Mouse (Mus musculus): ENCODE measurements around the gene Zfp345.
"Not testable (repeated sequence)": the region's sequence is repeated elsewhere in the genome, so short reads cannot be mapped to it uniquely, and the experiment has no call there.

The Zfp345 gene

GRCm38 (mm10) chr2:150484939-150485778, at the start of gene Zfp345:
Zfp345 (minus strand) TSS chr2:150485091.
- DNase-seq: not testable (repeated sequence)

DNA sequence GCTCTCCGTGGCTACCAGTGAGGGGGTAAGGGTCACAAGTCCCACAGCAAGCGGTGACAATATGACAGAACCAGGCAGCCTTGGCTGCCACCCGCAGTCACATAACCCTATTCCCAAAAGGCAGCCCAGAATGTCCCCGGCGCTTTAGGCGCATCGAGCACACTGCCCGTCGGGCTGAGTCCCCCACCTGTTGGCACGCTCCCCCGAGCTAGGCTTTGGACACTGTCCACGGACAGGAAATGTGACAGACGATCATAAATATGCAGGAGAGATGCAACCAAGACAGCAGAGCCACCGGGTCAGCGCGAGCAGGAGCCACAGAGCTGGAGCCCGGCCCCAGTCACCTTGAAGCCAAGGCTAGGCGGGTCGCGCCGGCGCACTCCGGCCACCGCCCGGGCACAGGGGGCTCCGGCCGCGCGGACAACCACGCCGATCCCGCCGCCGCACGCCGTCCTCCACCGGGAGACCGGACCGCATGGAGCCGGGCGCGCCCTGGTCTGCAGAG, 40.9 kb upstream of the Zfp345 start:
- DNase-seq: no peak

DNA sequence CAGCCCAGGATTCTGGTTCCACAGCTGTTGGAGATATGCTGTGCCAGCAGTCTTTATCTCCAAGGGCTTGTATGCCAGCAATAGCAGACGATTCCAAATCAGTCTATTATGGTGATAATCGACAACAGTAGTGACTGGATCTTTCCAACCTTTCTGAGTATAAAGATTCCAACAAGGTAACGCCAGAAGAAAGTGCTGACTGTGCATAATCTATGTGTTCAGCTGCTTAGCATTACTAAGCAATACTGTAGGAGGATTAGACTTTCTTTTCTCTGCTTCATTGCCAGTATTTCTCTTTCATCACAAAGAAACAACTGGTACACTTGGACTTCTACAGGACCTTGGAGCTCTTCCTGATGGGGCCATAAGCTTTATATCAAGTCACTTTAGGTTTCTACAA, 27.9 kb upstream of the Zfp345 start:
- no peak for DNase-seq

DNA sequence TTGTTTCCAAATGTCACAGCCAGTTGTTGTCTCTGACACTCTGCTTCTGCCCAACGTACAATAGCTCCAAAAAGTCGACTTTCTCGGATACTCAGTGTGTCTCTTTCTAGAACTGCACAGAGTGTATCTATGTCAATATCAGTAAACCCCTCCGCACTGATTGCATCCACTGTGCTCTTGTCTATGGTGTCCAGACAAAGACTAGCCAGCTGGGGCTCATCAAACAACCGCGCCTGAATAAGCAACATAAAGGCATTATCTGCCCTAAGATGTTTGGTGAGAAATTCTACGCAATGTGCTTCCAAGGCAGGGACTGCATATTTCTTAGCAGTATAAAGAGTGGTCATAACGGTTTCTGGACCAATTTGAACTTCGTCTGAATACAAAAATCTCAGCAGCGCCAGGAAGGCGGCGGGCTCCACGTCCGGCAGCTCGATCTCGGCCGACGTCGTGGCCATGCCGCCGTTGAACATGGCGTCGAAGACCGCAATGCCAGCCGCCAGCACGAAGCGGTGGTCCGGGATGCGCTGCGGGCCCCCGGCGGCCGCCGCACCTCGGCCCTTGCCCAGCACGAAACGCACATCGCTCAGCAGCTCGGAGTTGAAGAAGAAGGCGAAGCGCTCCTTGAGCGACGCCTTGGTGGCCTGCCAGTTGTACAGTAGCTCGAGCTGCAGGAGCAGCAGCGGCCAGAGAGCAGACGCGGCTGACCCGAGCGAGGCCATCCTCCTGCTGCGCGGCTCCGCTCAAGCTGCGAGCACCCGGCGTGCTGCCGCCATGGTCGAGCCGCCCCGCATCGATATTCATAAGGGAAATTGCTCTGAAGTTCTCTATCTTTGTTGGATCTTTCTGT, 15.5 kb upstream of the Zfp345 start:
- DNase-seq: not testable (repeated sequence)

GRCm38 (mm10) chr2:150493031-150493430, 8.1 kb upstream of the Zfp345 start:
- DNase-seq: no peak

GRCm38 (mm10) chr2:150451180-150451919, 33.5 kb downstream of the Zfp345 start, which contains the start of gene Zfp442:
Zfp442 (minus strand) TSS chr2:150451486.
- DNase-seq: peak; percentile 78

GRCm38 (mm10) chr2:150439084-150439483, 45.8 kb downstream of the Zfp345 start:
- not testable (repeated sequence) for DNase-seq
